Mouse (Mus musculus) liver, embryonic 15.5 days (tissue): ENCODE measurements around the gene Scly. TPM values are rescaled to one million over a fixed set of nuclear protein-coding genes. Genes with fewer than 3 reads are reported as not detected.
A peak's percentile ranks its signal among the peaks of the same experiment; 100 is the strongest.

Experiments
- ATAC-seq: fragments of 200-750 bp; cut with Nextera tagmentation; 2 replicates; pipeline ENCODE4 v1.8.0; 2017; ENCODE audit warnings: moderate number of reproducible peaks, mild to moderate bottlenecking, moderate library complexity; ENCODE audit not compliant: insufficient read depth
- H3K27ac ChIP-seq: fragments of 300-500 bp; sonication (generic); replicated peaks from 2 replicates; pipeline ENCODE4 v1.5.1; 2015; ENCODE audit warnings: mild to moderate bottlenecking, inconsistent platforms
- H3K27me3 ChIP-seq: fragments of 300-500 bp; sonication (generic); 2 replicates; pipeline ENCODE4 v1.6.1; 2015; ENCODE audit warnings: mild to moderate bottlenecking, inconsistent platforms
- H3K36me3 ChIP-seq: fragments of 300-500 bp; sonication (generic); replicated peaks from 2 replicates; pipeline ENCODE4 v1.6.1; 2015; ENCODE audit warnings: moderate library complexity, mild to moderate bottlenecking, inconsistent platforms
- H3K4me1 ChIP-seq: fragments of 300-500 bp; sonication (generic); replicated peaks from 2 replicates; pipeline ENCODE4 v1.6.1; 2015; ENCODE audit warnings: inconsistent platforms
- H3K4me2 ChIP-seq: fragments of 300-500 bp; sonication (generic); 2 replicates; pipeline ENCODE4 v1.6.1; 2015; ENCODE audit warnings: moderate library complexity, mild to moderate bottlenecking, inconsistent platforms
- H3K4me3 ChIP-seq: fragments of 300-500 bp; sonication (generic); replicated peaks from 2 replicates; pipeline ENCODE4 v1.5.1; 2015; ENCODE audit warnings: mild to moderate bottlenecking, inconsistent platforms
- H3K9ac ChIP-seq: fragments of 300-500 bp; sonication (generic); 2 replicates; pipeline ENCODE4 v1.6.1; 2015; ENCODE audit warnings: moderate library complexity, mild to moderate bottlenecking, inconsistent platforms
- H3K9me3 ChIP-seq: fragments of 300-500 bp; sonication (generic); replicated peaks from 2 replicates; pipeline ENCODE4 v1.6.1; 2016; ENCODE audit warnings: inconsistent platforms
- WGBS: fragments of 180-500 bp; shearing (Covaris S2); methylation state at CpG from one replicate; pipeline ENCODE4 v1.1.7; 2015; ENCODE audit warnings: mixed read lengths; ENCODE audit not compliant: insufficient replicate concordance; 5-methylcytosine and 5-hydroxymethylcytosine counted together
- polyA plus RNA-seq: library from polyadenylated mRNA; unstranded; fragments of >200 nt; fragmentation: Nextera tagmentation; extraction: Ambion mirVana; gene quantifications from 2 replicates; pipeline ENCODE4 v1.2.1, GENCODE M21; 2015

Gene Scly
- polyA plus RNA-seq, 1 experiment from 2014 or later = 27.5 TPM

DNA sequence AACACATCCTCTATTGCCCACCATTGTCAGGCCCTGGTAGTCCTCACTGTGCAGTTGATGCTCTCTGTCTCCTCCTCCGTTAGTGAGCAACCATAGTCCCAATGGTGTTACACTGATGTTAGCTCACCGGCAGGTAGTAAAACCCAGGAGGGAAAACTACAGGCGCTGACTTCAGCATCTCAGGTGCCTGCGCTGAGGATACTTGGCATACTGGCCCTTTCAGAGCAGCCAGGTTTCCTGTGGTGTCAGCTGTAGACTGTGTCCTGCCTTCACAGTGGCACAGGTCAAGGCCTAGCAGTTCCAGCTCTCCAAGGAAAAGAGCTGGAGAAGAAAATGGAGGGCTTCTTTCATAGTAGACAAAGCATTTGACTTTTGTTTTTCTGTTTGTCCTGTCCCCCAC, 21.6 kb upstream of the Scly start:
- Histone ChIP-seq H3K4me3 (no peak overlapping the region), H3K9me3 (no peaks in the 10 kb centered on the region), H3K36me3 (peaks cover 70% of the 10 kb centered on the region), H3K9ac (no peak overlapping the region), H3K4me1 (peaks cover 14% of the 10 kb centered on the region), H3K27ac (no peak overlapping the region), H3K27me3 (no peaks in the 10 kb centered on the region), H3K4me2 (no peak overlapping the region)
- ATAC-seq = no peak
- WGBS = 88% methylated on average over 4 of the region's 4 CpGs

GRCm38 (mm10) chr1:91277480-91277879, 20.7 kb upstream of the Scly start:
- Histone ChIP-seq H3K9ac (no peak overlapping the region), H3K4me1 (peaks cover 10% of the 10 kb centered on the region), H3K36me3 (peaks cover 76% of the 10 kb centered on the region), H3K27ac (no peak overlapping the region), H3K27me3 (no peaks in the 10 kb centered on the region), H3K9me3 (no peaks in the 10 kb centered on the region), H3K4me3 (no peak overlapping the region), H3K4me2 (no peak overlapping the region)
- ATAC-seq = no peak
- WGBS = 54% methylated on average over 2 of the region's 2 CpGs

- H3K27ac ChIP-seq = peak overlapping the region; percentile 79
Observed at GRCm38 (mm10) chr1:91278410-91279119, 19.6 kb upstream of the Scly start.

GRCm38 (mm10) chr1:91279126-91279525, 19.0 kb upstream of the Scly start:
- Histone ChIP-seq H3K9me3 (no peaks in the 10 kb centered on the region), H3K9ac (no peak overlapping the region), H3K4me3 (no peak overlapping the region), H3K4me1 (peaks cover 10% of the 10 kb centered on the region), H3K27ac (peak overlapping the region; percentile 79), H3K36me3 (peaks cover 82% of the 10 kb centered on the region), H3K27me3 (no peaks in the 10 kb centered on the region), H3K4me2 (0 out of 2 replicates have a peak overlapping the region, but pooled peaks have one; percentile 21)
- WGBS = 50% methylated on average over 1 of the region's 1 CpGs
- ATAC-seq = no peak

More at GRCm38 (mm10) chr1:91278410-91279119, 19.6 kb upstream of the Scly start:
- no peak overlapping the region for H3K4me3 ChIP-seq
- 75% methylated on average over 3 of the region's 3 CpGs for WGBS
- no peaks in the 10 kb centered on the region for H3K9me3 ChIP-seq
- peak overlapping the region; percentile 21; the same call in 1 of the 2 replicates for H3K4me2 ChIP-seq
- peaks cover 10% of the 10 kb centered on the region for H3K4me1 ChIP-seq
- peak; percentile 88 for ATAC-seq
- H3K27me3 ChIP-seq = no peaks in the 10 kb centered on the region
- H3K36me3 ChIP-seq = peaks cover 82% of the 10 kb centered on the region
- H3K9ac ChIP-seq = no peak overlapping the region

GRCm38 (mm10) chr1:91282582-91282981, 15.6 kb upstream of the Scly start:
- Histone ChIP-seq H3K4me2 (no peak overlapping the region), H3K4me3 (no peak overlapping the region), H3K27ac (no peak overlapping the region), H3K4me1 (peaks cover 10% of the 10 kb centered on the region), H3K9me3 (no peaks in the 10 kb centered on the region), H3K27me3 (no peaks in the 10 kb centered on the region), H3K36me3 (peaks cover 83% of the 10 kb centered on the region), H3K9ac (no peak overlapping the region)
- no peak for ATAC-seq
- 67% methylated on average over 1 of the region's 1 CpGs for WGBS

DNA sequence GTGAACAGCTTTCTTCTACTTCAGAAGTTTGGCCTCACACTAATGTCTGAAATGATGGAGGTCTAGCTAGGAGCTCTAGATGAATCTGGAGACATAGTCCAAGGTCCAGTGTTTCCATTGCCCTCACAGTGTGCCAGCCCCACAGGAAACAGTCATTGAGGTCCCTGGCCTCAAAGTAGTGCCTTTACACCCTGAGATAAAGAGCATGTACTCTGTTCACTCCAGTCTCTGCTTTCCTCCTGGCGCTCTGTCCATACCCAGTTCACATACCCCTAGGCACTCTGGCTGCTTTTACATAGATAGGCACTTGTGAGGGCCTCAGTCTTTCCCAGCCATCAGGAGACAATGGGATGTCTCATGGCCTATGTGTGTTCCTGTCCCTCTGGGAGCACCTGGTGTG, 8.8 kb upstream of the Scly start:
- H3K9me3 ChIP-seq = no peaks in the 10 kb centered on the region
- no peak overlapping the region for H3K27ac ChIP-seq
- H3K9ac ChIP-seq = no peak overlapping the region
- no peak overlapping the region for H3K4me2 ChIP-seq
- no peaks in the 10 kb centered on the region for H3K27me3 ChIP-seq
- no peak for ATAC-seq
- H3K4me3 ChIP-seq = no peak overlapping the region
- peaks cover 68% of the 10 kb centered on the region for H3K36me3 ChIP-seq
- WGBS = 91% methylated on average over 1 of the region's 1 CpGs
- H3K4me1 ChIP-seq = no peaks in the 10 kb centered on the region

DNA sequence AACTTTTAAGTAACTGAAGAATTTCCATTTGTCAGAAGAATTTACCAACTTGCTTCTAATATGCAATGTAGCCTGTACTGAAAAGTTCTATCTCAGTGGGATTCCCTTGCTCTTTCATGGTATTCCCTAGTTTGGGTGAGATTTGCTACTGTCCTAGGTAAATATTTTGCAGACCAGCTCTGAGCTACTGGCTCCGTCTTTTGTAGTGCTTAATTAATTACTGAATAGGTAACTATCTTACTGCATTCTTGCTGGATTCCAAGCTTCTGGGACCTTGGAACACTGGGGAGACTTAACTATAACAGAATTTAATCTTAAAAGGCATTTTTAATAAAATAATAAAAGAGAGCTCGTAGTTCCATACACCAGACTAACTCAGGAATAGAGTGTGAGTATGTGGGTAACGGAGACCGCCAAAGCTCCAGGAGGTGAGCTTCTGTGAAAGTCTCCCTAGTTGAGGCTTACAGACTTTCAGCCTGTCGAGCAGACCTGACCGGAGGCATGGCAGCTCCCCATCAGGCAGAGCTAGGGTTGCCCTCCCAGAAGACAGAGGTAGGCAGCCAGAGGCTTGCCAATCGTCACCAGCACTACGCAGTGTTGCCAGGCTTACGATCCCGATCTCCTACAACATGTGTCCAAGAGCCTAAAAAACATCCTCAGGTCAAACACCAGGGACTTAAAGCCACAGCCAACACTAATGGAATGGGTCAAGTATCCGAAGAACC, 5.9 kb upstream of the Scly start:
- H3K4me3 ChIP-seq = no peak overlapping the region
- H3K9me3 ChIP-seq = no peaks in the 10 kb centered on the region
- H3K27me3 ChIP-seq = no peaks in the 10 kb centered on the region
- peaks cover 39% of the 10 kb centered on the region for H3K36me3 ChIP-seq
- H3K27ac ChIP-seq = no peak overlapping the region
- H3K4me2 ChIP-seq = no peak overlapping the region
- H3K4me1 ChIP-seq = no peaks in the 10 kb centered on the region
- ATAC-seq = no peak
- H3K9ac ChIP-seq = no peak overlapping the region
- WGBS = 89% methylated on average over 11 of the region's 11 CpGs

DNA sequence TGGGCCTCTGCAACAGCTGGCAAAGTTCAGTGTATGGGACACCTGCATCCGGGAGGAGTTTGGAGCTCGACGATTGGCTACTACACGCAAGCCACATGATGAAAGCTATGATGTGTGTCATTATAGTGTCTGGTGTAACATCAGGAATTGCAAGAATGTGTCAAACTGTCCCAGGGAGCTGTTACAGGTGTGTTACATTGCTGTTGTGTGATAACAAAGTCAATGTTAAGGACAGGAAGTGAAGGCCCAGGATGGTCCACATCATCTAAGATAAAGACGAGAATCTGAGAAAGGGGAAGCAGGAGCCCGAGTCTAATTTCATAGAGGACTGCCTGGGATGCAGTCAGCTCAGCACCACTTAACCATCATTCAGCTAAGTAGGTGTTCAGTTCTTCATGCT, 2.6 kb upstream of the Scly start:
- Histone ChIP-seq H3K9ac (no peak overlapping the region), H3K4me3 (no peak overlapping the region), H3K4me2 (no peak overlapping the region), H3K27me3 (no peaks in the 10 kb centered on the region), H3K27ac (no peak overlapping the region), H3K9me3 (no peaks in the 10 kb centered on the region), H3K36me3 (peaks cover 17% of the 10 kb centered on the region; the same call in 1 of the 2 replicates), H3K4me1 (peaks cover 24% of the 10 kb centered on the region)
- no peak for ATAC-seq
- WGBS = 63% methylated on average over 6 of the region's 6 CpGs

DNA sequence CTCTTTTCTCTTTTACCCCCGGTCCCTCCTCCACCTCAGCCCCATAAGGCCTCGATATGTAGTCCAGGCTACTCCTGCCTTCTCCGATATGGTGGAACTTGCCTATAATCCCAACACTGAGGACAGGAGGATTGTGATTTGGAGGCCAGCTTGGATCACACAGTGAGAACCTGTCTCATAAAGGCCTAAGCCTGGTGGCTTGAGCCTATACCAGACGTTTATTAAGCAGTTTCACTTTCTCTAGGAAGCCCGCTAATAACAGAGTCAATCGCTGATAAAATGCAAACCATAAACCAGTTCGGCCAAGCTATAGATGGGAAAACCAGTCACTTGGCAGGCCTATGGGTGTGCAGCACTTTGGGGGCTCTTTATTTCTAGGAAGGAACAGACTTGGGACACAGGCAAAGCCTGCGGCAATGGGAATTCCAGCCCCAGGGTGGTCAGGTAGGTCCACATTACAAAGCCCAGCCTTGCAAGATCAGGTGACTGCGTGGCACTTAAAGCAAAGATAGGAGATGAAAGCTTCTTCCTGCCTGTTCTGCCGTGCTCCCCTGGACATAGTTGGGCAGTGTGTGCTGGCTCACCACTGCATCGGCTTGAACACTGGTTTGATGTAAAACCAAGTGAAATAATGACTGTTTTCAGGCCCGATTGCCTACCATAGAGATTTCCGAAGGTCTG, 1.0 kb downstream of the Scly start:
- peak overlapping the region; percentile 95 for H3K4me2 ChIP-seq
- ATAC-seq = no peak
- peak overlapping the region; percentile 82 for H3K9ac ChIP-seq
- WGBS = 56% methylated on average over 13 of the region's 13 CpGs
- H3K4me3 ChIP-seq = peak overlapping the region; percentile 81
- peak overlapping the region; percentile 64 for H3K27ac ChIP-seq
- H3K4me1 ChIP-seq = peaks cover 44% of the 10 kb centered on the region
- H3K9me3 ChIP-seq = no peaks in the 10 kb centered on the region
- H3K36me3 ChIP-seq = peaks cover 29% of the 10 kb centered on the region
- H3K27me3 ChIP-seq = no peaks in the 10 kb centered on the region

DNA sequence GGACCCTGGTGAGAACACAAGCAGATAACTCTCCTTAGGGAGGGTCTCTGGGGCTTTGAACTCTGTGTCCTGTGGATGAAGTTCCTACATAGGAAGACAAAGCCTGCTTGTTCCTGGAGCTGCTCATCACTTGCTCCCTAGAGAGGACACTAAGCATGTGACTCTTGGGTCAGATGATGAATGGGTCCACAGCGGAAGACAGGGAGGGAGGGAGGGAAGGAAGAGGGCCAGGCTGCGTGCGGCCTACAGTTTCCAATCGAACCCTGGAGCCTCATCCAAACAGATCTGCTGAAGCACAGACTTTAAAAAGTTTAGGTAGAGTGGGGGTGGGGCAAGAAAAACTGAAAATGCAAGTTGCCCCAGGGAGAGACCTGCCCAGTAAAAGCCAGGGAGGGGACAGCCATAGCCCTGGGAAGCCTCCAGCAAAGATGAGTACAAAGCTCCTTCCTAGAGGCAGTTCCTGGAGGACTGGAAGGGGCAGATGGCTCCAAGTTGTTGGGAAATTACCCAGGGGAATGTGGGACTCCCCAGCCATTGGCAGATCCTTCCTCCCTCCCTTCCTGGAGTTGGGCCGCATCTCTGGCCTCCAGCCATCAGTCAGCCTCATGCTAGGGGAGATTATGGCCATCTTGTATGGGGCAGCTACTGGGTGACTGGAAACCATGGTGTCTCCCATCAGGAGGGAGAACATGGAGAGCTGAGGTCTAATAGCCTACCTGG, 1.7 kb downstream of the Scly start:
- no peak for ATAC-seq

More for the DNA sequence above, 1.7 kb downstream of the Scly start:
- H3K27ac ChIP-seq = peak overlapping the region; percentile 64
- peaks cover 44% of the 10 kb centered on the region for H3K4me1 ChIP-seq
- H3K9me3 ChIP-seq = no peaks in the 10 kb centered on the region
- WGBS = 70% methylated on average over 5 of the region's 5 CpGs
- peaks cover 36% of the 10 kb centered on the region for H3K36me3 ChIP-seq
- H3K27me3 ChIP-seq = no peaks in the 10 kb centered on the region
- peak overlapping the region; percentile 82; the same call in 1 of the 2 replicates for H3K9ac ChIP-seq
- H3K4me3 ChIP-seq = peak overlapping the region; percentile 81
- H3K4me2 ChIP-seq = peak overlapping the region; percentile 95
